Mouse (Mus musculus) ES-Bruce4 (cell line): ENCODE results near the gene Lpin2. TPM values are rescaled to one million over a fixed set of nuclear protein-coding genes. Genes with fewer than 3 reads are reported as not detected.

Source experiments
- H3K27ac ChIP-seq: 2 replicates; pipeline ENCODE4 v1.5.1; 2012; ENCODE audit warnings: low read length, inconsistent platforms; ENCODE audit not compliant: insufficient read depth
- H3K27me3 ChIP-seq: 2 replicates; pipeline ENCODE4 v1.6.1; 2012; ENCODE audit warnings: mild to moderate bottlenecking, low read length, inconsistent platforms; ENCODE audit not compliant: control insufficient read depth, poor library complexity, insufficient read depth, severe bottlenecking
- H3K36me3 ChIP-seq: 2 replicates; pipeline ENCODE4 v1.6.1; 2012; ENCODE audit warnings: inconsistent platforms, mild to moderate bottlenecking, low read length, moderate library complexity; ENCODE audit not compliant: control insufficient read depth, poor library complexity, insufficient read depth, severe bottlenecking
- H3K4me1 ChIP-seq: one replicate; pipeline ENCODE4 v1.8.1; 2011; ENCODE audit warnings: low read length; ENCODE audit not compliant: control insufficient read depth, insufficient read depth
- H3K4me3 ChIP-seq: 2 replicates; pipeline ENCODE4 v1.5.1; 2011; ENCODE audit warnings: low read depth, mild to moderate bottlenecking, low read length
- H3K9ac ChIP-seq: 2 replicates; pipeline ENCODE4 v1.6.1; 2012; ENCODE audit warnings: low read depth, mild to moderate bottlenecking, inconsistent platforms; ENCODE audit not compliant: poor library complexity, severe bottlenecking
- H3K9me3 ChIP-seq: replicated peaks from 2 replicates; pipeline ENCODE4 v1.6.1; 2012; ENCODE audit warnings: mild to moderate bottlenecking, low read length, inconsistent platforms; ENCODE audit not compliant: control insufficient read depth, poor library complexity, insufficient read depth, severe bottlenecking
- CTCF ChIP-seq: IDR thresholded peaks from one replicate; pipeline ENCODE4 v1.8.1; 2011; ENCODE audit warnings: low read depth, low read length
- EP300 ChIP-seq: IDR thresholded peaks from 2 replicates; pipeline ENCODE4 v1.6.1; 2011; ENCODE audit warnings: low read depth, low read length; ENCODE audit not compliant: insufficient read depth
- POLR2A ChIP-seq: IDR thresholded peaks from one replicate; pipeline ENCODE4 v1.8.1; 2011; ENCODE audit warnings: low read length; ENCODE audit not compliant: insufficient read depth
- polyA plus RNA-seq: library from polyadenylated mRNA; stranded (reverse); fragments of >200 nt; gene quantifications from 2 replicates; pipeline ENCODE4 v1.2.4, GENCODE M21; 2011; ENCODE audit warnings: low read depth; ENCODE audit not compliant: missing spikeins, insufficient read depth, insufficient read length

Lpin2 gene
- polyA plus RNA-seq, 1 experiment: 19.2 TPM

DNA sequence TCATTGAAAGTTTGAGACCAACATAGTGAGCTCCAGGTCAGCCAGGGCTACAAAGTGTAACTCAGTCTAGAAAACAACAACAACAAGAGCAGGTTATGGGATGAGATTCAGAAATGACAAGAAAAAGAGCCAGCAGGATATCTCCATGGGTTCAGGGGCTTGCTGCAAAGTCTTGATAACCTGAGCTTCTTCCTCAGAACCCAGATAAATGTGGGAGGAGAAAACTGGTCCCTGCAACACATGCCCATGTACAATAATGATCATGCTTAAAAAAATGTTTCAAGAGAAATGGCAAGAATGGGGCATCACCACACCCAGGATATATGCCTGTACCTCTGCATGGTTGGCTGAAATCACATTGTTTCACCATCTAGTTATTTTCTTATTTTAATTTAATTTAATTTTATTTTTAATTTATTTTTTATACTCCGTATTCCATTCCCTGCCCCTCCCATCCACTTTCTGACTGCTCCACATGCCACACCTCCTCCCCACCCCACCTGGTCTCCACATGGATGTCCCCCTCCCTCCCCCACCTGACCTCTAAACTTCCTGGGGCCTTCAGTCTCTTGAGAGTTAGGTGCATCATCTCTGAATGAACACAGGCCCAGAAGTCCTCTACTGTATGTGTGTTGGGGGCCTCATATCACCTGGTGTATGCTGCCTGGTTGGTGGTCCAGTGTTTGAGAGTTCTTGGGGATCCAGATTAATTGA, 37.0 kb upstream of the Lpin2 start:
- Histone ChIP-seq H3K9ac (no peak overlapping the region), H3K4me1 (no peaks in the 10 kb centered on the region), H3K36me3 (no peaks in the 10 kb centered on the region), H3K27me3 (no peaks in the 10 kb centered on the region), H3K4me3 (no peak overlapping the region), H3K27ac (no peak overlapping the region), H3K9me3 (no peaks in the 10 kb centered on the region)
- no peak for TF ChIP-seq EP300
- no peak for TF ChIP-seq POLR2A
- no peak for TF ChIP-seq CTCF

DNA sequence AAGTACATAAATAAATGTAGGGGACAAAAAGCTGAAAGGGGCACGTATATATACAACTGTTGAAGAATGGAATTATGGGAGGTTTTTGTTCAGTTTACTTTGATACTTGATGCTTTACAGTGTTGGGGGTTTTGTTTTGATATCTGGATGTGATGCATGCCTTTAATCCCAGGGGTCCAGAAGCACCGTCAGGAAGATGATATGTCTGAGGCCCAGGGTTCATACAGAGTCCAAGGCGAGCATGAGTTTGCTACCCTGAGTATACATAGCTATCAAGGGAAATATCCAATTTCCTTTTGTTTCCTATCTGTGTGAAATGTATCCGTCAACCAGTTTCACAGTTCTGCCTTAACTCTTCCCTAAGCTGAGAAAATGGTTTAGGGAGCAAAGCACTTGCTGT, 29.0 kb upstream of the Lpin2 start:
- H3K36me3 ChIP-seq: no peaks in the 10 kb centered on the region
- no peaks in the 10 kb centered on the region for H3K4me1 ChIP-seq
- no peak overlapping the region for H3K27ac ChIP-seq
- no peak overlapping the region for H3K9ac ChIP-seq
- no peaks in the 10 kb centered on the region for H3K27me3 ChIP-seq
- H3K9me3 ChIP-seq: no peaks in the 10 kb centered on the region
- no peak overlapping the region for H3K4me3 ChIP-seq
- no peak for TF ChIP-seq EP300
- TF ChIP-seq CTCF: no peak
- no peak for TF ChIP-seq POLR2A

DNA sequence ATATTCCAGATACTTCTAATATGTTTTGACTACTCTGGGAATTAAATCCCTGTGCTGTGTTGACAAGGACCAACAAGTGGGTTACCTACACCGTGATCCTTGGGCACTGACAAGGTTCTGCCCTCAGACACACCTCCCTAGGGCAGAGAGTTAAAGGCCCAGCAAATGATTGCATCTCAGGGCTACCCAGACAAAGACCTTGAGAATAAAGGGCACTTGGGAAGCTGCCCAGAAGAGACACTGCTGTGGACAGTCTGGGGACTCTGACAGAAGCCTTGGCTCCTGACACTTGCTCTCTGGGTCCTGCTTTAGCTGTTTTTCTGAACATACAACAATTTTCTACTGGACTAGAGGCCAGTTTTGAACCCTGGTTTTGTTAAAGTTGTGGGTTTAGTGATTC, 27.1 kb upstream of the Lpin2 start:
- Histone ChIP-seq H3K27me3 (no peaks in the 10 kb centered on the region), H3K27ac (no peak overlapping the region), H3K9me3 (no peaks in the 10 kb centered on the region), H3K4me1 (no peaks in the 10 kb centered on the region), H3K4me3 (no peak overlapping the region), H3K9ac (no peak overlapping the region), H3K36me3 (no peaks in the 10 kb centered on the region)
- TF ChIP-seq POLR2A: no peak
- TF ChIP-seq EP300: no peak
- no peak for TF ChIP-seq CTCF

DNA sequence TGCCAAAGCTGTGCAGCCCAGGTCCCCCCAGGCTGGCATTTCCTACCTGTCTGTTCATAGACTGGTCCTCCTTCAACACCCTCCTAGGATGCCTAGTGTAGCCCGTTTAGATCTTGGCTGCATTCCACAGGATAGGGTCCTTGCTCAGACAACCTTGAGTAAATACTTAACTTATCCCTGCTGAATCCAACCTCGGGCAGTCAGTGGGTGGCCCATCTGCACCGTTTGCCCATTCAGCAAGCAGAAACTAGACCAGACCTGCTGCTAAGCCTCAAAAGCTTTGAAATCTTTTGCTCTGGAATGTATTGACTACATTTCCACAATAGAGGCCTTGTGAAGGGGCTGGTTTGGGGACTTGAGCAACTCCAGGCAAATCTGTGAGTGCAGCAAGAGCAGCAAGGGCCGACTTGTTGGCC, 23.2 kb upstream of the Lpin2 start:
- H3K9ac ChIP-seq: no peak overlapping the region
- H3K4me1 ChIP-seq: no peaks in the 10 kb centered on the region
- TF ChIP-seq POLR2A (no peak), EP300 (no peak), CTCF (no peak)
- no peaks in the 10 kb centered on the region for H3K36me3 ChIP-seq
- H3K27me3 ChIP-seq: no peaks in the 10 kb centered on the region
- H3K9me3 ChIP-seq: no peaks in the 10 kb centered on the region
- no peak overlapping the region for H3K27ac ChIP-seq
- H3K4me3 ChIP-seq: no peak overlapping the region

DNA sequence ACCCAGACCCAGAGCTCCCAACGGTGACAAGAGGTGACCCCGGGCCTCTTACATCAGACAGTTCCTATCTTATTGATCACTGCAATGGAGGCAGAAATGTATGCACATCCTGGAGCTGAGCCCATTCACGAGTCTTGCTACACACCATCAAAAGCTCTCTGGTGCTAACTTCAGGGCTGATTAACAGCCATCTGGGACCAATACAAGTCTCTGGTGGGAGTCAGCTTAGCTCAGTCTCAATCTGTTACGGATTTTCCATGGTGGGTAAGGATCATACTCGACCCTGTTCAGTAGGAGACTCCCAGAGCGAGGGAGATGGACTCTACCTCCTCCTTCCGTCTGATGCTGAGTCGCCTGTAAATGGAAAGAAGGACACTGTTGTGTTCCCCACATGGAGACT, 22.6 kb upstream of the Lpin2 start:
- Histone ChIP-seq H3K9ac (no peak overlapping the region), H3K36me3 (no peaks in the 10 kb centered on the region), H3K9me3 (no peaks in the 10 kb centered on the region), H3K27ac (no peak overlapping the region), H3K4me1 (no peaks in the 10 kb centered on the region), H3K4me3 (no peak overlapping the region), H3K27me3 (no peaks in the 10 kb centered on the region)
- TF ChIP-seq CTCF: no peak
- no peak for TF ChIP-seq EP300
- TF ChIP-seq POLR2A: no peak

DNA sequence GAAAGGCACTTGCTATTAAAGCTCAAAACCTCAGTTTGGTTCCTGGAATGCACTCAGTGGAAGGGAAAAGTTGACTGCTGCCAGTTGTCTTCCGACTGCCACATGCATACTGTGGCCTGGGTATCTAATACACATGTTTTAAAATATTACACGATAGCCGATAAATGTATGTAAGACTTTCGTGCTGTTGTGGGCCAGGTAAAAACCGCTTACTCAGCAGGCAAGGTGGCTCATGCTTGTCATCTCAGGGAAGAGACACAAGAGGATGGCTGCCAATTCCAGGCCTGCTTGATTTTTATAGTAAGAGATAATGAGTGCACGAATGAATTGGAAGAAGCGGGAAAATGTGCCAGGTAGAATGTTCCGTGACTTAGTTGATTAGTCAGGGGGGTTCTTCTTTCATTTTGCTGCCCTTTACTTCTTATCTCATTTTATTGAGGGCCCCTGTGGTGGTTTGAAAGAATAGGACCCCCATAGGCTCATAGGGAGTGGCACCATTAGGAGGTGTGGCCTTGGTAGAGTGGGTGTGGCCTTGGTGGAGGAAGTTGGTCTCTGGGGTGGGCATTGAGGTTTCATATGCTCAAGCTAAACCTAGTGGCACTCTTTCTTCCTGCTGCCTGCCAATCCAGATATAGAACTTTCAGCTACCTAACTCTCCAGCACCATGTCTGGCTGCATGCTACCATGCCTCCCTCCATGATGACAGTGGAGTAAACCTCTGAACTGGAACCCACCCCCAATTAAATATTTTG, 21.9 kb upstream of the Lpin2 start:
- TF ChIP-seq EP300: no peak
- no peak for TF ChIP-seq CTCF
- TF ChIP-seq POLR2A: no peak
- H3K27ac ChIP-seq: no peak overlapping the region
- H3K9ac ChIP-seq: no peak overlapping the region

More for the DNA sequence above, 21.9 kb upstream of the Lpin2 start:
- no peaks in the 10 kb centered on the region for H3K36me3 ChIP-seq
- no peaks in the 10 kb centered on the region for H3K27me3 ChIP-seq
- H3K4me1 ChIP-seq: no peaks in the 10 kb centered on the region
- H3K4me3 ChIP-seq: no peak overlapping the region
- no peaks in the 10 kb centered on the region for H3K9me3 ChIP-seq
